Mouse (Mus musculus) gastrocnemius, adult 8-10 months (tissue): ENCODE measurements around the gene Lrrc27. TPM values are rescaled to one million over a fixed set of nuclear protein-coding genes. Genes with fewer than 3 reads are reported as not detected.

ENCODE experiments used
- DNase-seq, 2 experiments: peaks; one replicate each; pipeline ENCODE4 v3.0.0; 2022; ENCODE audit warnings: low spot score in 2 of 2
- total RNA-seq, 4 experiments: library from RNA; stranded (reverse); gene quantifications; 2 replicates each; pipeline ENCODE4 v1.2.4; 2022

The Lrrc27 gene
- total RNA-seq, 4 experiments from 2014 or later = 1.2 to 2.8 (median 2.2) TPM

- DNase-seq = no peak
These were observed 26.6 kb downstream of the Lrrc27 start for GRCm38 (mm10) chr7:139239432-139239831.

DNA sequence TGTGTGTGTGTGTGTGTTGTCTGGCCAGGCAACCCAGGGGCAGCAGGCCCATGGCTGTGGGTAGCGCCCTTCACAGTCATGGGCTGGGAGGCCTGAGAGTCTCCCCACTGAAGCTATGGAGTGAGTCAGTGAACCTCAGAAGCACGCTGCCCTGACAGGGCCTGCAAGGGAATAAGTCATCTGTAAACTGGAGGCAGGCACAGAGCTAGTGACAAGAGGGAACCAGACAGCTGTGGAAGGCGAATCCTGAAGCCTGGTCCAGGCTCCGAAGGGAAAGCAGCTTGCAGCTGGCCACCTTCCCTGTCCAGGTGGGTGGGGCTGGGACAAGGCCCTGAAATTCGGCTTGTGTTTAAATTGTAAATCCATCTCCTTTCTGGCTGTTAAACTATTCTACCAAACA lies 33.3 kb downstream of the Lrrc27 start:
- no peak for DNase-seq

- peak; percentile 45 to 49 for DNase-seq
These were observed 34.4 kb downstream of the Lrrc27 start for GRCm38 (mm10) chr7:139246931-139247880.

DNA sequence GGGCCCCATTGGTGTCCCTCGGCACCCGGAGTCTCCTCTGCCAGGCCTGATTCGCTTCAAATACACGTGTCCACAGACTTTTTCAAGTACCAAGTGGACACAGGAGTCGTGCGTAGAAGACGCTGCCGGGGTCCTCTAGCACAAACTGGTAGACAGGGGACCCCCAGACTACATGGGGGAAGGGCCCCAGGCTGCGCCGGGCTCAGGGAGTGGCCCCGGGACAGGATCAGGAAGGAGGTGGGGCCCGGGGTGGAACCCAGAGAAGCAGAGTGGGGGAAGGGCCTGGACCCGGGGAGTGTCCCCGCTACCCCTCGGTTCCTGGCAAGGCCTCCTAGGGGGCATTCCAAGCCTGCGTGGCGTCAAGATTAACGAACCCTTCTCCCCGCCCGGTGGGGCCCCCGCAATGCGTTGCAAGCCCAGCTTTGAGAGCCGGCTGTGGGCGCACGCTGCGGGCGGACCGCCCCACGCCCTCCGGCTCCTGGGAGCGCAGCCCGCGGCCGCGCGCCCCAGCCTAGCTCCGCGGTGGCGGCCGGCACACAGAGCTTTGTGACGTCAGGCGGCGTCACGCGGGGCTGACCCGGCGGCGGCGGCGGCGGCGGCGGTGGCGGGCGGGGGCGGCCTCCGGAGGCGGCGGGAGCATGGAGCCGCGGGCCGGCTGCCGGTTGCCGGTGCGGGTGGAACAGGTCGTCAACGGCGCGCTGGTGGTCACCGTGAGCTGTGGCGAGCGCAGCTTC lies 35.3 kb downstream of the Lrrc27 start, which contains the start of gene Pwwp2b:
Pwwp2b (plus strand) TSS at position 602 of the 734 bp plus-strand sequence.
- peak; percentile 56 to 71 for DNase-seq

GRCm38 (mm10) chr7:139248615-139249405 lies 36.0 kb downstream of the Lrrc27 start:
- peak in 1 of 2 experiments; percentile 25 for DNase-seq

GRCm38 (mm10) chr7:139249406-139250210 lies 36.8 kb downstream of the Lrrc27 start:
- no peak for DNase-seq

DNA sequence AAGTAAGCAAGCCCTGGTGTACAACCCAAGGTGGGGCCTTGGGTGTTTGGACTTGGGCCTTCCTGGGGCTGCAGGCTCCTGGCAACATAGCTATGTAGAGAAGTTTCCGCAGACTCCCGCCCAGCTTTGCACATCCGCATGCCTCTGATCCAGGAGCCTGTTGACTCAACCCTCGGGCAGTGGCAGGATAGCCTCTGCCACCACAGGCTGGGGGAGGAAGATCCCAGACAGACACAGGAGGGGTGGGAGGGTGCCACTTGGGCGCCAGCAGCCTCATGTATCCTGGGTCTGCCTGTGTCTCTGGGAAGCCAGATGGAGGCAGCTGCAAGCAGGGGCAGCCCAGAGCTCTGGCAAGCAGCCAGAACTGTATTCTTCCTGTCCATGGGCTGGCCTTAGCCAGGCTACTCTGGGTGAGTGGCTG lies 39.1 kb downstream of the Lrrc27 start:
- DNase-seq = peak in 1 of 2 experiments; percentile 34

DNA sequence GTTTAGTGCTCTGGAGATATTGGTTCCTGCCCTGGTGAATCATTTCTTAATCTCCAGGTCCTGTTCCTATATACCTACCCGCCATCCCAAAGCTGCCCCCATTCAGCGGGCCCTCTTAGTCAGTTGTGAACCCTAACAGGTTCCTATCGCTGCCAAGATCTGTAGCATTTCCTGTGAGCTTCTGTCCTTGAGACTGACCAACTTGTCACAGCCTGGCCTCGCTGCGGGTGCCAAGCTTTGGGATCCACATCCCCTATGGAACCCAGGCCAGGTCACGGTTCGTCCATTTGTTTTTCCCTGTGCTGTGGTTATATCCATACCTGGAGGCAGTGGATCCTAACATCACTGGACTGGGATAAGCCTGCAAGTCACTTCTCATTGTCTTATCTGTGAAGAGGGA lies 39.8 kb downstream of the Lrrc27 start:
- DNase-seq = no peak

- no peak for DNase-seq
These were observed 40.2 kb downstream of the Lrrc27 start for GRCm38 (mm10) chr7:139252986-139253385.

DNA sequence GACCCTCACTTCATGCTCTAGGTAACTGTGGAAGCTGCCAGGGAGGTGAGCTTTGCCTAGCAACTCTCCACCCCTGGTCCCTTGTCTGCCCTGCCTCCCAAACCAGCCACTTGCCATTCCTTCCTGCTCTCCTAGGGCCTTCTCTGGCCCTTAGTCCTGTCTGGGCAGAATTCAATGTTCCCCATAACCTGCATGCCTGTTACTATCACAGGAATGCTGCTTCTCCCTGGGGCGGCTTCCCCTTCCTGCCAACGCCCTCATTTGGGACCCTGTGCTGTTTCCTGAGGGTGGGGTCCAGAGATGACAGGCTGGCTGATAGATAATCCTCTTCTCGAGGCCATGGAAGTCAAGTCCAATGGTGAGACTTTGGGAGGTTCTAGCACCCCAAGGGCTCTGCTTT lies 40.7 kb downstream of the Lrrc27 start:
- DNase-seq = no peak

- DNase-seq = peak in 1 of 2 experiments; percentile 48
These were observed 41.8 kb downstream of the Lrrc27 start for GRCm38 (mm10) chr7:139254626-139255025.

- DNase-seq = no peak
These were observed 45.2 kb downstream of the Lrrc27 start for GRCm38 (mm10) chr7:139257752-139258542.

DNA sequence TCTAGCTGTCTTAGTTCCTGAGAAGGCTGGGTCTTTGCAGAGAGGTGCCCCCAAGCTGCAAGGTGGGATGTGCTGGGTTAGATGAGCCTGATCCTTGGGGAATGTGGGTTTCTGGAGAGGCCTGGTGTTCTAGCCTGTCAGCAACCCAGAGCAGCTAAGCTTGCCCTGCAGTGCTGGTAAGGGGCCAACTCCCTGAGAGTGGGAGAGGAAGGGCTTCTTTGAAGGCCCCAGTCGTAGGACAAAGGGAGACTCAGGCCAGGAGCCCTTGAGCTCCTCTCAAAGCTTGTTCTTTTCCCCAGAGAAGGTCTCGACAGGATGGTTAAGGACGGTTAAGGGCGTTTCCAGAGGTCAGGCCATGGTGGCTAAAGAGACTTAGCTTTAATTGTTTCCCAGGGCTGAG lies 51.5 kb downstream of the Lrrc27 start:
- DNase-seq = no peak

DNA sequence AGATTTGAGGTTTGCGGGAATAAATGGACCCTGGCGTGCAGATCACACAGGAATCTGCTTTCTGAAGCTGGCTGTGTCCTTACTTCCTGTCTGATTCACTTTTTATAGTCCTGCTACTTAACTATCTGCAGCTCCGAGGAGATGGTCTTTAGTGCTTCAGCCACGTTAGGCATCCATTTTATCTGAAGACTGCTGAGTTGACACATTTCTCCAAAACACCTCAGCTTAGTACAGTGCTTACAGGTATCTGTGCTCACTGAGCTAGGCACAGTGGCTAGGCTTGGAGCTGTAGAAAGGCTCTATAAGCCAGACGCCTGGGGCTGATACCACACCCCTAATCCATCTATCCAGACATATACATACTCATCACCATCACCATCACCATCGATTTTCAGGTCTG lies 52.8 kb downstream of the Lrrc27 start:
- DNase-seq = no peak

DNA sequence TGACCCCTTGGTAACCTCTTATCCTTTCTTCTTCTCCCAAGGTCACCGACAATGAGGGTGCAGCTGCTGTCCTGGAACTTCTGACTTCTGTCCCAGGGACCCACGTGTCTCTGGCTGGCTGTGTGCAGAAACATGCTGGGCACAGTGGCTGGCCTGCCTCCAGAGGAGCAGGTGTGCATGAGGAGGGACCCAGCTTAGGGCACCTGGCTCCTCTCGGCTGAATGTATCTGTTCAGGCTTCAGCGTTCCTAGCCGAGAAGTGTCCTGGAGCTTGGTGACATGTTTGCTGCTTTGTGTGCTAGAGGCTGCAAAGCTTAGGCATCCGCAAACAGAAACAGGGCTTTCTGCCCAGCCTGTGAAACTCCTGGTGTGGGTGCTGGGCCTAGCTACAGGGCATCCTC lies 53.6 kb downstream of the Lrrc27 start:
- no peak for DNase-seq

DNA sequence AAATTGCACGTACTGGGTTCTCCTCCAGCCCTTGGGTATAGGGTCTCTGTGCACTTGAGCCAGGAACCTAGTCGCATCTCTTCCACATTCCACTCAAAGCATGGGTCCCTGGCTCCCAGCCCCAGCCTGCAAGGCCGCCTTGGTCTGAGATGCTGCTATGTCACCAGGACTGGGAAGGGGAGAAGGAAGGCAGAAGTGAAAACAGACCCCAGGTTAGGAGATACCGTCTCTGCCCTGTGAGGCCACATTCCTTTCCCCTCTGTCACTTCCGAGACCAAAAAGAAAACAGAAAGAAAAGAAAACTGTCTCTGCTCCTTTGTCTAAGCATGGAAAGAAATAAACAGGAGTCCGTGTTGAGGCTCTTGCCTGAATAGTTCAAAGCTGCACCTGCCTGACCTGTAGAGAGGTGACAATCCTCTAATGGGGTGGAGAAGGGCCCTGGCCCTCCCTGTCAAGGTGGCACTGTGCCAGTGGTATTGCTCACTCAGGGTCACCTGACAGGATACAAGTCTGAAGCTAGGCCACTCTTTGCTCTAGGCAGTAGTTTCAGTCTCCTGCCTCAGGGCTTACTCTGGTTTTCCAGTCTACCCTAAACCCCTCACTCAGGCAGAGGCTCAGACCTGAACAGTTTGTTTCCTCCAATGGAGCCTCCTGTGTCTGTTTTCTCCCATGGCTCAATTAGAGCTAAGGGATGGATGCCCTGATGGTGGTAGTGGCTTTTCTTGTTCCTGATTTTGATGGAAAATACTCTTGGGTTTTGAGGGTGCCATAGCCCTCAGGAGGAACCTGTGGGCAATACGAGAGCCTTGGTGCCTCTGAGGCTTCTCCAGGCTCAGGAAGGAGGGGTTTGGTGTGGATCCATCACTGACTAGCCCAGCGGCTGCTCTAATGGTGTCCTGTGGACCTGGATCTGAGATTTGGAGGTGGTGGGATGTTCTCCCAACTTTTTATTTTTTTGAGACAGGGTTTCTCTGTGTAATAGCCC lies 54.4 kb downstream of the Lrrc27 start:
- DNase-seq = no peak

DNA sequence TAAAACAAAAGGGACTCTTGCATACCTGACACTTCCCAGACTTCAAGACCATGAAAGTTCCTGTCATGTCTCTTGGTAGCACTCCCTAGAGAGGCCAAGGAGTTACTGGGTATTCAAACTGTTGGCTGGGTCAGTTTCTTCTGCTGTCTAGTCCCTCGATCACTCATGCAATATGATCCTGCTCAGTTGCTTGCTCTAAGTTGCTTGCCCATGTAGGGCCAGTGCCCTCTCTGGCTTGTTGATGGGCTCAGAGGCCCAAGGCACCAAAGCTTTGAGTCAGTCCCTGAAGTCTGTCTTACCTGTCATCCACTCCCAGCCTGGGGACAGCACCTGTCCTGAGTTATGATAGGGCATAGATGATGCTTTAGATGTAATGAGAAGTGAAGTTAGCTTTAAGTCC lies 58.0 kb downstream of the Lrrc27 start:
- DNase-seq = no peak

DNA sequence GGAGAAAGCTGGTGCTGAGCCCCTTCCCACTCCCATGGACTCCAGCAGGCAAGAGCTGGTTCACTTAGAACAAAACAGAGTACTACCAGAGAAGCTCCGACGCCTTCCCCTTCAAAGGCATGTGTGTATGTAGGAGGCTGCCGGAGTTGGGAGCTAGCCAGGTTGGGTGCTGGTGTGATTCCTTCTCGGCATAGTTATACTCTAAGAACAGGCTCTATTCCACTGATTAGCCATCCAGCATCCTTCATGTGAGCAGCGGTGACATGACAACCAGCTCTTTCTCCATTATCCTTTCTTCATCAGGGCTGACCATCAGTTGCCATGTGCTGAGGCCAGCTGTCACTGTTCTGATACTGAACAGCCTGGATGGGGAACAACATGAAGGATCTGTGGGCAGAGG lies 59.1 kb downstream of the Lrrc27 start:
- no peak for DNase-seq
